Mouse (Mus musculus): Measurements from ENCODE around the gene Cts6. TPM values are rescaled to one million over a fixed set of nuclear protein-coding genes. Genes with fewer than 3 reads are reported as not detected.

Gene Cts6
- total RNA-seq, 1 experiment, result not detected

- H3K36me3 ChIP-seq (ENCODE audit: control insufficient read depth, insufficient read depth, low read length, poor library complexity, severe bottlenecking), result no peaks in the 10 kb centered on the region
- no peak within 1 kb of the TSS for H3K9ac ChIP-seq (ENCODE audit: insufficient read depth, low read depth, low read length, poor library complexity, severe bottlenecking)
- no peak for DNase-seq (ENCODE audit: low read depth, low spot score)
- H3K4me3 ChIP-seq (ENCODE audit: insufficient read depth in 1 of 2, low read depth in 1 of 2, low read length in 2 of 2, poor library complexity in 1 of 2, severe bottlenecking in 1 of 2), result no peak within 1 kb of the TSS
- TF ChIP-seq MAFK (IDR thresholded peaks at IDR 0.05; ENCODE audit: insufficient read depth, low read depth, low read length), result no peak
- no peak for TF ChIP-seq ZC3H11A (IDR thresholded peaks at IDR 0.05; ENCODE audit: borderline replicate concordance, low read depth, low read length)
- no peak for TF ChIP-seq HCFC1 (IDR thresholded peaks at IDR 0.05; ENCODE audit: borderline replicate concordance, insufficient read depth, low read length)
- TF ChIP-seq ZNF384 (IDR thresholded peaks at IDR 0.05; ENCODE audit: low read depth, low read length), result no peak
- TF ChIP-seq CHD2 (IDR thresholded peaks at IDR 0.05; ENCODE audit: low read depth, low read length), result no peak
- in situ Hi-C loops (cut with MboI; ENCODE audit: low sequenced_read_pairs in 2 of 2, unreplicated experiment in 2 of 2), result no loop called here
- H3K9me3 ChIP-seq (ENCODE audit: control insufficient read depth, insufficient read depth, low read depth, low read length), result no peaks in the 10 kb centered on the region
- no peaks in the 10 kb centered on the region for H3K4me1 ChIP-seq (ENCODE audit: control insufficient read depth in 2 of 2, insufficient read depth in 2 of 2, low read length in 2 of 2, poor library complexity in 1 of 2)
- no peak within 1 kb of the TSS for H3K27ac ChIP-seq (ENCODE audit: insufficient read depth, low read depth, low read length, poor library complexity, severe bottlenecking)
These were observed 39.1 kb downstream of the Cts6 start, which contains the start of gene Ctsr for GRCm38 (mm10) chr13:61164156-61164555. Ctsr (minus strand) TSS chr13:61164256.

Other genes with a start within 250 kb of the Cts6 start
- gene Ctsj, start 197.5 kb downstream of the Cts6 start, total RNA-seq (2012; rRNA removed), result 2.4 TPM in 1 of 2 replicates, not detected in the other
- gene Ctsq, start 162.8 kb downstream of the Cts6 start, total RNA-seq (2012; rRNA removed), result 0.18 TPM in 1 of 2 replicates, not detected in the other
- gene Ctsr, start 39.2 kb downstream of the Cts6 start, total RNA-seq (2012; rRNA removed), result 0.22 TPM in 1 of 2 replicates, not detected in the other
- gene Cts8, start 51.9 kb upstream of the Cts6 start, total RNA-seq (2012; rRNA removed), result not detected in 2 replicates
- not detected in 2 replicates for gene Gm49398, start 85.4 kb upstream of the Cts6 start, total RNA-seq (2012; rRNA removed)
- gene Cts7, start 154.8 kb upstream of the Cts6 start, total RNA-seq (2012; rRNA removed), result not detected in 2 replicates